Mouse (Mus musculus) ES-E14 (cell line): ENCODE results near the gene 0610009B22Rik. TPM values are rescaled to one million over a fixed set of nuclear protein-coding genes. Genes with fewer than 3 reads are reported as not detected.
A peak's percentile ranks its signal among the peaks of the same experiment; 100 is the strongest.

Source experiments
- DNase-seq: peaks from one replicate; pipeline ENCODE4 v3.0.0-alpha.2; 2013; ENCODE audit warnings: low read depth, low spot score
- H3K27ac ChIP-seq: 2 replicates; pipeline ENCODE4 v1.5.1; 2012; ENCODE audit warnings: low read depth, mild to moderate bottlenecking, low read length, moderate library complexity, mixed read lengths; ENCODE audit not compliant: poor library complexity, insufficient read depth, severe bottlenecking
- H3K36me3 ChIP-seq: 2 replicates; pipeline ENCODE4 v1.6.1; 2012; ENCODE audit warnings: mild to moderate bottlenecking, low read length, moderate library complexity, mixed read lengths; ENCODE audit not compliant: control insufficient read depth, poor library complexity, insufficient read depth, severe bottlenecking
- H3K4me1 ChIP-seq, 2 experiments: fragments of 150-350 bp in 1 of 2; sonication (generic) in 1 of 2; 2 replicates each; pipeline ENCODE4 v1.6.1; 2012; ENCODE audit warnings: low read length in 2 of 2, mild to moderate bottlenecking in 1 of 2, mixed read lengths in 1 of 2; ENCODE audit not compliant: control insufficient read depth in 2 of 2, insufficient read depth in 2 of 2, poor library complexity in 1 of 2
- H3K4me3 ChIP-seq, 2 experiments: fragments of 150-350 bp in 1 of 2; sonication (generic) in 1 of 2; 2 replicates each; pipeline ENCODE4 v1.5.1; 2012; ENCODE audit warnings: low read length in 2 of 2, low read depth in 1 of 2, mild to moderate bottlenecking in 1 of 2, mixed read lengths in 1 of 2; ENCODE audit not compliant: insufficient read depth in 1 of 2, poor library complexity in 1 of 2, severe bottlenecking in 1 of 2
- H3K9ac ChIP-seq: 2 replicates; pipeline ENCODE4 v1.6.1; 2012; ENCODE audit warnings: low read depth, mild to moderate bottlenecking, low read length, mixed read lengths; ENCODE audit not compliant: poor library complexity, insufficient read depth, severe bottlenecking
- H3K9me3 ChIP-seq: fragments of 150-350 bp; sonication (generic); 2 replicates; pipeline ENCODE4 v1.6.1; 2012; ENCODE audit warnings: low read depth, mild to moderate bottlenecking, low read length; ENCODE audit not compliant: control insufficient read depth, insufficient read depth
- CHD2 ChIP-seq: IDR thresholded peaks from 2 replicates; pipeline ENCODE4 v1.6.1; 2014; ENCODE audit warnings: mild to moderate bottlenecking, low read depth, low read length, inconsistent platforms
- HCFC1 ChIP-seq: IDR thresholded peaks from 2 replicates; pipeline ENCODE4 v1.6.1; 2012; ENCODE audit warnings: low read length, inconsistent platforms, borderline replicate concordance; ENCODE audit not compliant: insufficient read depth
- MAFK ChIP-seq: IDR thresholded peaks from 2 replicates; pipeline ENCODE4 v1.6.1; 2014; ENCODE audit warnings: mild to moderate bottlenecking, low read depth, low read length, inconsistent platforms; ENCODE audit not compliant: insufficient read depth
- ZC3H11A ChIP-seq: IDR thresholded peaks from 2 replicates; pipeline ENCODE4 v1.6.1; 2012; ENCODE audit warnings: low read depth, mild to moderate bottlenecking, inconsistent platforms, low read length, borderline replicate concordance
- ZNF384 ChIP-seq: IDR thresholded peaks from 2 replicates; pipeline ENCODE4 v1.6.1; 2012; ENCODE audit warnings: low read depth, low read length, inconsistent platforms
- in situ Hi-C, 2 experiments: fragments of 600-800 bp; cut with MboI; formaldehyde crosslinking; loops; one replicate each; pipeline ENCODE4 v1.15.1; 2025; ENCODE audit warnings: low sequenced_read_pairs in 2 of 2, inconsistent platforms in 1 of 2; ENCODE audit not compliant: unreplicated experiment in 2 of 2
- total RNA-seq: library from RNA; depleted of rRNA; stranded (reverse); fragments of 300-350 nt; gene quantifications from 2 replicates; pipeline ENCODE4 v1.2.3, GENCODE M21; 2012

0610009B22Rik gene
- total RNA-seq, 1 experiment: 38.8 TPM

DNA sequence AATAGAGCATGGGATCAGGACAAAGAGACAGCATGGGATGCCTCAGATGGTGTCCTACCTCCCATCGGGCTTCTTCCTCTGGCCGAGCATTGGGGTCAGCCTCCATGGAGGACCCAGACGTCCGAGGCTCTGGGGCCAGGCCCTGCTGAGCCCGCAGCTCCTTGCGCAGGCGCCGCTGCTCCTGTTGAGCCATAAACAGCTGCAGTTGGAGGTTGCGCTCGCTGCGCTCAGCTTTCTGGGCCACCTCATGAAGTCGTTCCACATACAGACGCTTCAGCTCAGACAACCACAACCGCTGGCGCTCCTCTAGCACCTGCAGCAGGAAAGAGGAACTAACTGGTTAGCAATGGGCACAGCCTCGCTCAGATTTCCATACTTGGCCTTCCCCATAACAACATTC, 44.5 kb downstream of the 0610009B22Rik start:
- DNase-seq: no peak
- Histone ChIP-seq H3K9me3 (no peaks in the 10 kb centered on the region), H3K27ac (peak overlapping the region; percentile 1; the same call in 1 of the 2 replicates), H3K4me3 (peak overlapping the region; percentile 39 to 46; a peak in 3 of 4 replicates), H3K36me3 (peaks cover 39% of the 10 kb centered on the region), H3K9ac (peak overlapping the region; percentile 37; the same call in 1 of the 2 replicates), H3K4me1 (peaks cover 10 to 41% of the 10 kb centered on the region in 2 experiments)
- in situ Hi-C loops: no loop called here
- TF ChIP-seq ZC3H11A: no peak
- no peak for TF ChIP-seq HCFC1
- no peak for TF ChIP-seq CHD2
- TF ChIP-seq MAFK: no peak
- no peak for TF ChIP-seq ZNF384

DNA sequence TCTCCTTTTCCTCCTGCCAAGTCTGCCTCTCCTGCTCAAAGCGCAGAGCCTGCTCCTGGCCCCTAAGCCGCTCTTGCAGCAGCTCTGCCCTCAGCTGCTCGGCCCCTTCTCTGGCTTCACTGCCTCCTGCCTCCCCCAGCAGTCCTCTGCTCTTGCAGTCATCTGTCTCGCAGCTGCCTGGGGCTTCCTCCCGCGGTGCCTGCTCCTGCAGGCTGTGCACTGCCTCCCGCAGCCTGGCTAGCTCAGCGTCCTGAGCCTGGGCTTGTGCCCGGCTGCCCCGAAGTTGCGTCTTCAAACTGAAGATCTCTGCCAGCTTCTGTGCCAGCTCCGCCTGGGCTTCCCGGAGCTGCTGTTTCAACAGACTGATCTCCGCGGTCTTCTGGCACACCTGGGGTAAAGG, 44.9 kb downstream of the 0610009B22Rik start:
- H3K36me3 ChIP-seq: peaks cover 39% of the 10 kb centered on the region
- H3K27ac ChIP-seq: no peak overlapping the region; the same call in 1 of the 2 replicates
- TF ChIP-seq HCFC1 (no peak), ZC3H11A (no peak), MAFK (no peak), CHD2 (no peak), ZNF384 (no peak)
- in situ Hi-C loops: no loop called here
- peak overlapping the region; percentile 39 to 46 for H3K4me3 ChIP-seq
- peaks cover 11 to 37% of the 10 kb centered on the region in 2 experiments for H3K4me1 ChIP-seq
- H3K9me3 ChIP-seq: no peaks in the 10 kb centered on the region
- DNase-seq: no peak
- peak overlapping the region; percentile 37; the same call in 1 of the 2 replicates for H3K9ac ChIP-seq

DNA sequence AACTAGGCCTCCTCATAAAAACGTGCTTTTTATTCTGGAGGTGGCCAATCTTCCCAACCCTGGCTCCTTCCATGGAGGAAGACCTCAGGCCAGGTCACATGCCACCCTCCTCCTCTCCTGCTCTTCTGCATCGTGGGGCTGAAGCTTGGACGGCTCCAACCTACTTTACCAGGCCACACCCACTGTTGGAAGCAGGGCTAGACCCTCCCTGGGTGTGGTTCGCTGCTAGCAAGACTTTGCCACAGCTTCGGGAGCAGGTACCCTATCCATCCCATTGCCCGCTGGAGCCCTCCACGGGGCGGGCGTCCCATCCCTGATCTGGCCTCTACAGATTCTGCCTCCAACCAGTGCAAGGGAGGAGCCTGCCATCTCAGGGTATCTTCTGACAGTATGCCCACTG, 45.5 kb downstream of the 0610009B22Rik start:
- peak overlapping the region; percentile 37; the same call in 1 of the 2 replicates for H3K9ac ChIP-seq
- no peak for DNase-seq
- peak overlapping the region; percentile 39 to 46 for H3K4me3 ChIP-seq
- no peak overlapping the region; the same call in 1 of the 2 replicates for H3K27ac ChIP-seq
- peaks cover 39% of the 10 kb centered on the region for H3K36me3 ChIP-seq
- TF ChIP-seq CHD2: no peak
- no peak for TF ChIP-seq HCFC1
- no peak for TF ChIP-seq ZNF384
- no peak for TF ChIP-seq MAFK
- no peak for TF ChIP-seq ZC3H11A
- H3K4me1 ChIP-seq: peaks cover 8 to 34% of the 10 kb centered on the region in 2 experiments
- H3K9me3 ChIP-seq: no peaks in the 10 kb centered on the region
- in situ Hi-C loops: no loop called here

DNA sequence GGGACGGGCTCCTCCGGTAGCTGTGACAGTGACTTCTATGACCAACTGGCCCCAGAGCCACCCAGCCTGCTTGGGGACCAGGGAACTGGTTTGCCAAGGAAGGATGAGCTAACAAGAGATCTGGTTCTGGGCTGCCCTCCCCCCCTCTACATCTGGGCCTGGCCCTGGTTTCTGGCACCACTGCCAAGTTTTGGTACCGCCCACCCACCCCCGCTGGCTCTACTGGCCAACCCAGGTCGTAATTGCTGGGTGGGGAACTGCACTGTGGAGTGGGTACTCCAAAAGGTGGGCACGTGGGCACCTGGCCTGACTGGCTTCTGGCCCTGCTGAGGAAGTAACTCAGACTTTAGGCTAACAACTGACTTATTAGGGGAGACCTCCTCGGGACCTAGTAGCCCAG, 47.9 kb downstream of the 0610009B22Rik start:
- TF ChIP-seq MAFK: no peak
- no peak for TF ChIP-seq HCFC1
- TF ChIP-seq CHD2: no peak
- TF ChIP-seq ZNF384: no peak
- TF ChIP-seq ZC3H11A: no peak
- H3K9ac ChIP-seq: no peak overlapping the region
- H3K9me3 ChIP-seq: no peaks in the 10 kb centered on the region
- H3K4me3 ChIP-seq: no peak overlapping the region
- no peak overlapping the region for H3K27ac ChIP-seq
- H3K4me1 ChIP-seq: peaks cover 3 to 20% of the 10 kb centered on the region in 2 experiments; a peak in 2 of 4 replicates
- H3K36me3 ChIP-seq: peaks cover 33% of the 10 kb centered on the region
- in situ Hi-C loops: no loop called here
- no peak for DNase-seq
